In genomic region chr17:57059486-57059977, GRCm38 (mm10) we compare ENCODE assay signal across 7 mouse cellular contexts. TPM values are rescaled to one million over a fixed set of nuclear protein-coding genes. Genes with fewer than 3 reads are reported as not detected.
A peak's percentile ranks its signal among the peaks of the same experiment; 100 is the strongest.
DNase-seq lines count a peak whose midpoint lies in the region; ATAC-seq and TF ChIP-seq lines count a peak whose summit lies in the region.

Slc25a23 (minus strand) TSS chr17:57059863.

- DNase-seq in adrenal gland, postnatal 14 days: peak; percentile 87
- peak; percentile 91 for DNase-seq in embryo, embryonic 11 days
- no peak for DNase-seq in gonadal fat pad, adult 2 months (ENCODE audit: low read depth)
- DNase-seq in kidney, adult 11 months: peak; percentile 67
- DNase-seq in left cerebral cortex, postnatal 36 days (ENCODE audit: low spot score in 2 of 2): peak; percentile 76
- DNase-seq in spleen, adult 2 months (ENCODE audit: low read depth in 1 of 2, low spot score in 2 of 2): peak in 1 of 2 experiments; percentile 54

- no peak for TF ChIP-seq CTCF in spleen, adult 2 months (IDR thresholded peaks at IDR 0.05; ENCODE audit: extremely low read depth, insufficient read depth, insufficient read length, insufficient replicate concordance)

- peak within 1 kb of the TSS; percentile 83 for H3K4me2 ChIP-seq in midbrain, embryonic 12.5 days (replicated peaks)

- peak; percentile 73 for ATAC-seq in midbrain, embryonic 12.5 days (ENCODE audit: low FRiP score, low read depth)

- under 1% methylated on average over 22 of the region's 45 CpGs for WGBS in midbrain, embryonic 12.5 days
- WGBS in spleen, adult 2 months: 1% methylated on average over 40 of the region's 45 CpGs

- H3K27me3 ChIP-seq in midbrain, embryonic 12.5 days: peaks cover 35% of the 10 kb centered on the region
- 0 out of 2 replicates have a peak, but pooled peaks cover 2% of the 10 kb centered on the region for H3K27me3 ChIP-seq in spleen, adult 2 months (ENCODE audit: control insufficient read depth, insufficient read depth, low read length)

- H3K36me3 ChIP-seq in midbrain, embryonic 12.5 days: peaks cover 21% of the 10 kb centered on the region; the same call in 1 of the 2 replicates
- no peaks in the 10 kb centered on the region for H3K36me3 ChIP-seq in spleen, adult 2 months (ENCODE audit: control insufficient read depth, insufficient read depth, low read length)

- peak within 1 kb of the TSS; percentile 79 for H3K4me3 ChIP-seq in midbrain, embryonic 12.5 days
- peak within 1 kb of the TSS; percentile 82 for H3K4me3 ChIP-seq in spleen, adult 2 months (ENCODE audit: extremely low read depth, insufficient read depth, insufficient read length)

- no peaks in the 10 kb centered on the region for H3K9me3 ChIP-seq in midbrain, embryonic 12.5 days

- peak within 1 kb of the TSS; percentile 84 for H3K27ac ChIP-seq in midbrain, embryonic 12.5 days (replicated peaks)
- H3K27ac ChIP-seq in spleen, adult 2 months (ENCODE audit: insufficient read depth, low read length): peak within 1 kb of the TSS; percentile 95

- peaks cover 30% of the 10 kb centered on the region for H3K4me1 ChIP-seq in midbrain, embryonic 12.5 days
- peaks cover 18% of the 10 kb centered on the region; the same call in 1 of the 2 replicates for H3K4me1 ChIP-seq in spleen, adult 2 months (ENCODE audit: control insufficient read depth, insufficient read depth, insufficient read length)

- peak within 1 kb of the TSS; percentile 77 for H3K9ac ChIP-seq in midbrain, embryonic 12.5 days (replicated peaks)

- intact Hi-C loops in left cerebral cortex, postnatal 36 days (cut with DNase I): no loop called here

- no peak for TF ChIP-seq POLR2A in spleen, adult 2 months (IDR thresholded peaks at IDR 0.05; ENCODE audit: low read depth, low read length)

RNA-seq across cellular contexts. Expression of gene Slc25a23, which starts in this region (rescaled TPM):
- 91.4 and 116 TPM in 2 replicates for total RNA-seq in adrenal gland, postnatal 14 days (2021)
- polyA plus RNA-seq in gonadal fat pad, adult 2 months (2012; rRNA removed): 49.0 and 61.9 TPM in 2 replicates
- total RNA-seq in left cerebral cortex, postnatal 36 days (2021): 100 to 1,000 TPM; 347 to 354 TPM
- polyA plus RNA-seq in midbrain, embryonic 12.5 days (2016; fragmentation: Nextera tagmentation; extraction: Ambion mirVana): 19.0 and 22.3 TPM in 2 replicates
- polyA plus RNA-seq in spleen, adult 2 months (2012; rRNA removed): 10.7 and 13.1 TPM in 2 replicates
